Mouse (Mus musculus) T-helper 17 cell (primary cell): ENCODE data around the gene Nkapl.
"Not testable (repeated sequence)": the region's sequence is repeated elsewhere in the genome, so short reads cannot be mapped to it uniquely, and the experiment has no call there.

Source experiments
- in situ Hi-C, 2 experiments: fragments of 300-600 bp; cut with MboI, MseI; formaldehyde crosslinking; loops; 1 replicate in 1 of 2; 2 replicates in 1 of 2; pipeline ENCODE4 v1.15.1; 2025; ENCODE audit warnings: high pct_unique_total_duplicates in 2 of 2

Gene Nkapl

DNA sequence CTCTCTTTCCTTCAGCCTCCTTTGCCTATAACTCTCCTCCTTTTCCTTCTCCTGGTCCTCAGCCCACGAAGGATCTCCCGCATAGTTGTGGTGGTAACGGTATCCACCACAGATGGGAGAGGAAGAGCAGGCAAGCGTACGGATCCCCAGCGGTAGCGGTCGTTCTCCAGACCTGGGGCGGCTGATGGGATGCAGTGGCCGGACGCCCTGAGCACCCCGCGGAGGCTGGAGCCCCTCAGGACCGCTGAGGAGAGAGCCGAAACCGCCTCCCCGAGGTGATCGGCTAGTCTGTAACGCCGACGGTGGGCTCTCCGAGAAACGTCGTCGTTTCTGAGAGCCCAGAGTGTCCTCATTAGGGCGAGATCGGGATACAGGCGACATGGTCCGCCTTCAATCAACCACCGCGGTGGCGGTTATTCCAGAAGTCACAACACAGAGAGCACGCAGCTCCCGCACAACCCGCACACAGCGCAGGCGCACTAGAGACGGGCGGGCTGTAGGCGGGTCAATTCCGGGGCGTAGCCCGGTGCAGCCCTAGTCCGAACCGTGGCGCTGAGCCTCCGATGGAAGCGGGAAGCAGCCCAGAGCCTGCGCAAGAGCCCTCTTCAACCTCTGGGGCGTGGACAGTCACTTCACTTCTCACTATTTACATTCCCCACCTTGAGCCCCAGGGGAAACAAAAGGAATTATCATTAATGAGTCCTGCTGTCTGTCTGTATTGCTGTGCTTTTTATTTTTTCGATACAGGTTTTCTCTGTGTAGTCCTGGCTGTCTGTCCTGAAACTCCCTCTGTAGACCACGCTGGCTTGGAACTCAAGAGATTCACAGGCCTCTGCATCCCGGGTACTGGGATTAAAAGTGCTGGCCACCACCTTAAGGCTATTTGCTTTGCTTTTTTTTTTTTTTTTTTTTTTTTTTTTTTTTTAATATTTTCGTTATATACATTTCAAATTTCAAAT, at the start of gene Nkapl:
Gene Nkapl (minus strand): TSS at position 449 of the 959 bp plus-strand sequence.
- in situ Hi-C loops, result no loop called here

DNA sequence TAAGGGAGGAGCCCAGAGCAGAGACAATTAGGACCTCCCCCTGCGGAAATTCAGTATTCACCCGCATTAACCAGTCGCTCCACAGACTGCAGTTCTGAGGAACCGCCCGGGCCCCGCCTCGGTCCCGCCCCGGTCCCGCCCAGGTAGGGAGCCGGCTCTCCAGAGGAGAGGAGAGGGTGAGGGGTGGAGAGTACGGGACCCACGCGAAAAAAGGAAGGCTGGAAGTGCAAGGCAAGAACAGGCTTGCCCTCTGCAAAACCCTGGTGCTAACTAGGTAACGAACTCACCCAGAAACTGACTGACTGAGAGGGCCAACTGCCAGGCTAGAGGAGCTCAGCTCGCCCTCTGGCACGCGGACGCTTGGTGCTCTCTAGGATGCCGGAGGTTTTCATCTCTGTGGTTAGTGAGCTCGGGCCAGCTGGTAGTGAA, 37.9 kb upstream of the Nkapl start:
- in situ Hi-C loops, result loop anchor here in 1 of 2 experiments (25.0 kb wide), 1 partner anchor 1856 kb away; the partner anchor contains the start of gene Zfp322a

DNA sequence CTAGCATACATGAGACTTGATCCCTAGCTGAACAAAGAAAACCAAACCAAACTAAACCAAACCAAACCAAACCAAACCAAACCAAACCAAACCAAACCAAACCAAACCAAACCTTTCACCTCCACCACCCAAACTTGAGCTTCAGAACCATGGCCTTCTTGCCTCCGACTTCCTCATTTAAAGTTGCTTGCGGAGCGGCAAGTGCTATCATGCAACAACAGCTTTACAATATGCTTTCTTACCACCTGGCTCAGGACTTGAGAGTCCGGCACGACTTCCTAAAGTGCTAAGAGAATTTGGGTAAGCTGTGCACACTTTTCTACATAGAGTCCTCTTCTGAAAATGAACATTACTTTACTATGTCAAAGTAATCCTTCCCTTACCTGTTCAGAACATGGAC, 34.0 kb upstream of the Nkapl start:
- in situ Hi-C loops, result loop anchor here in 1 of 2 experiments (25.0 kb wide), 1 partner anchor 1860 kb away; the partner anchor contains the start of gene Zfp322a

DNA sequence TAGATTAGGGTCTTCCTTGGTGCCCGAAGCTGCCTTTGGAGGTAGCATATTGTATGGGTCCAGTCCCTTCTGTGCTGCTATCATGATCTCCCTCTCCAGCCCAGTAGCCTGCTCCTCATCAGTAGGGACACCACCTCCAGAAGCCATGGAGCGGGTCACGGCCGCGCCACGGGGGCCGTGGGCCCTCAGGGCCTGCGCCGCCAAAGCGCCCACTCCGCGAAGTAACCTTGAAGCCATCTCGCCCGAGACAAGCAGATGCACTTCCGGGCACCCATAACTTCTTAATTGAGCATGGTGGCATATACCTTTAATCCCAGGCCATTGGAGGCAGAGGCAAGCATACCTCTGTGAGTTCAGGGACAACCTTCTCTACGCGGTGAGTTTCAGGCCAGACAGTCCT, 32.9 kb upstream of the Nkapl start, which contains the start of gene Gm11273:
Gene Gm11273 (minus strand): TSS at position 237 of the 400 bp plus-strand sequence.
- in situ Hi-C loops, result loop anchor here in 1 of 2 experiments (25.0 kb wide), 1 partner anchor 1861 kb away; the partner anchor contains the start of gene Zfp322a

DNA sequence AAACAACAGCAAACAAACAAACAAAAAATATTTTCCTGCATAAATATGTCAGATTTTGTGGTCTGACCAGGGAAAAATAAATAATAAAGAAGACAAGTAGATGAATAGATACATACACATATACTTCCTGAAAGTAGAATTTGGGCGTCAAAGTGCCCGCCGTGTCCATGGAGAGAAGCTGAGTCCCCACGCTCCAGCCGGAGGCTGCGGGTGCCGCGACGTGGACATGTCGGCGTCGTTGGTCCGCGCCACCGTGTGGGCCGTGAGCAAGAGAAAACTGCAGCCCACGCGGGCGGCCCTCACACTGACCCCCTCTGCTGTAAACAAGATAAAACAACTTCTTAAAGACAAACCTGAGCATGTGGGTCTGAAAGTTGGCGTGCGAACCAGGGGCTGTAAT, 26.8 kb upstream of the Nkapl start, which contains the start of gene AK157302:
Gene AK157302 (plus strand): TSS at position 144 of the 400 bp plus-strand sequence.
- in situ Hi-C loops, result no loop called here

DNA sequence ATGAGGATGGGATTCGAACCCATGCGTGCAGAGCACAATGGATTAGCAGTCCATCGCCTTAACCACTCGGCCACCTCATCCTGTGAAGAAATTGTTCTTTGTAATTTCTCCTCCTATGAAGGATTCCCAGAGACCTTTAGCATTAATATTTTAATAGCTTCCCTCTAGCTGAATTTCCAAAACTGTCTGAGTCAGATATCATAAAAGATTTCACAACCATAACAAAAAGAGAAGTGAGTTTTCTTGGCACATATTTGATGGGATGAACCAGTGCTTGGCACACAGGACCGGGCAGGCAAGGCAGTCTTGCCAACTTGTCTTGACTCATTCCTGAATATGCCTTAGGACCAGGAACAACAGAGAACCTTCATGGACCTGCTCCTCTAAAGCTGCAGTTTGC, 24.5 kb upstream of the Nkapl start:
- in situ Hi-C loops, result no loop called here

DNA sequence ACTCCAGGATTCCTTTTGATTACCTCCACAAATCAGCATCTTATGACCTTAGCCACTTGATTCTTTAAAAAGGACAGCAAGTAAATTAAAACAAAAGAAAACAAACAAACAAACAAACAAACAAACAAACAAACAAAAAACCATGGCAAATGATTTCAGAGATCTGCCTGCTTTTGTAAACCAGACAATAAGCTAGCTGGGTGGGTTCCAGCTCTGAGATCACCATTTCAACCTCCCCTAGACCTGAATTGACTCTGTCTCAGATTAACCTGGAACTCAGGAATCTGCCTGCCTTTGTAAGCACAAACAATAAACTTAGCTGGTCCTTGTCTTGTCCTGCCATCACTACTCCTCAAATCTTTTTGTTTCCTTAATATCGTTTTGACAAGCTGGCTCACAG, 18.6 kb upstream of the Nkapl start:
- in situ Hi-C loops, result loop anchor here in 1 of 2 experiments (10.0 kb wide), 1 partner anchor 642 kb away; no protein-coding TSS in a partner anchor

DNA sequence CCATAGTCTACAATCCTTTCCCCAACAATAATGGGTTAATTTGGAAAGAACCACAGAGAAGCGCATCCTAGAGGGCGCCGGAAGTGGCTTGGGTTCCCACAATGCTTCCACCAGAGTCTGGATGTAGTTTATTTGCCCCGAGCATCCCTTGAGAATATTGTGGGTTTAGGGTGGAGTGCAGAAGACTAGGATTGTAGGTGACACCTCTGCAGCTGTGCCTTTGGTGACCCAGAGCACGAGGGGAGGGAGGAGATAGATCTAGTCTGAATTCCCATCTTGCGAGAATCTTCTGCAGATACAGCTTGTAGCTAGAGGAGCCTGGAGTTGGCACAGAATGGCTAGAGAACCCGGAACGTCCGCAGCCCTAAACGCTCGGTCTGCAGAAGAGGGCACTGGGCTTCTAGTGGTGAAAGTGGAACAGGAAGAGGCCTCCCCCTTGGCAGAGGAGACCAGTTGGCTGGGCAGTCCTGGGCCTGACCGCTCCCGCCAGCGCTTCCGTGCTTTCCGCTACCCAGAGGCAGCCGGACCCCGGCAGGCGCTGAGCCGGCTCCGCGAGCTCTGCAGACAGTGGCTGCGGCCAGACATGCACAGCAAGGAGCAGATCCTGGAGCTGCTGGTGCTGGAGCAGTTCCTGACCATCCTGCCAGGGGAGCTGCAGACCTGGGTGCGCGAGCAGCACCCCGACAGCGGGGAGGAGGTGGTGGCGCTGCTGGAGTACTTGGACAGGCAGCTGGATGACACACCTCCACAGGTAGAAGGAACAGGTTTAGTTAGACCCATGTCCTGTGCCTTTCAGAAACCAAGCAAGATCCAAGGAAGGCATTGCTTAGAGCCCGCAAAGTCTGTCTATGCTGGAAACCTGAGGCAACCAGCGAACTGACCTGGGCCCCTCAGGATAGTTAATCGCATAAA, 10.7 kb upstream of the Nkapl start, which contains the start of the genes Zkscan4 and Gm10065:
Gene Zkscan4 (plus strand): TSS at position 149 of the 912 bp plus-strand sequence.
Gene Gm10065 (minus strand): TSS at position 683 of the 912 bp plus-strand sequence.
- in situ Hi-C loops, result not testable (repeated sequence)

DNA sequence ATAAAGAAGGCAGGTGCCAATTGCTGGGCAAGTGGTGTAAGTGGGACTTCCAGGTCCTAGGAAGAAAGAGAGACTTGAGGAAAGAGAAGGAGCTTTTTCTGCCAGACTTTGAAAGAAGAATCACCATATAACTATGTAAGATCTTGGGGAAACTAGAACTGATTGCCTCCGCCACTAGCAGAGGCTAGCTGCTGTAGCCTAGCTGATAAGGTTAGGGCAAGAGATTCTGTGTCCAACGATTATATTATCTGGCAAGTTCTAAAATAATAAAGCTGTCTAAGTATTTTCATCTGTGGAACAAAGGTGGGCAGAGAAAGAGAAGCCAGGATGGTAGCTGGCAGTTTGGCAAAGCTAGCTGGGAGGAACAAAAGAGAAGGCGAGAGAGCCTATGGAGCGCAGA, 4.1 kb upstream of the Nkapl start:
- in situ Hi-C loops, result no loop called here

DNA sequence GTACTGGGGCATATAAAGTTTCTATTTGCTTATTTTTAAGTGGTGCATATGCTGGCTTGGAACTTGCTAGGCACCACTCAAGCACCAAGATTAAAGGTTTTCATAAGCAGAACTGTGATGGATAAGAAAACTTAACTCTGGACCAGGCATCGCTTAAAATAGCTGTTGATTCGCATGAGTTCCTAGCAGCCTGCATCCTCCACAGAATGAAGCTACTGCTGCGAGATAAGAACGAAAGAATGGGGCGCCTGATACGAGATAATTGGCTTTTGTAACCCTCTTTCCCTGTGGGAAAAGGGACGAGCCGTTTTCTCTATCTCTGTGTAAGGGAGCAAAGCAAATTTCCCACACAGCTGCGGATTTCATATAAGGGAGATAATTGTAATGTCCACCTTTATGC, 788 bp upstream of the Nkapl start:
- in situ Hi-C loops, result no loop called here

DNA sequence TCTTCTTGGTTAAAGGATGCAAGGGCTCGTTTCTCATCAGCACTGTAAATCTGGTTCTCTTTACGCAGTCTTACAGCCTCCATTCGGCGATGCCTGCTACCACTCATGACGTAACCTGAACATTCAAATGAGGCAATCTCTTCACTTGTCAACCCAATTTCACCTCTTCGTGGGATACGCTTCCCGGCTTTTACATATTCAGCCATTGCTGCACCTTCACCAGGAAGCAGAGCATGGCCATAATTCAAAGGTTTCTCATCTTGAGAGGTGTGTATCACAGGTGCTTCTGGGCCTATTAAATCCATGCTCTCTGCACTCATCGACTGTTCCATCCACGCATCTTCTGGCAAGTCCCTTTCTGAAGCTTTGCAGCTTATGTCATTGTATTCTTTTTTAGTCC, 973 bp downstream of the Nkapl start:
- in situ Hi-C loops, result no loop called here

DNA sequence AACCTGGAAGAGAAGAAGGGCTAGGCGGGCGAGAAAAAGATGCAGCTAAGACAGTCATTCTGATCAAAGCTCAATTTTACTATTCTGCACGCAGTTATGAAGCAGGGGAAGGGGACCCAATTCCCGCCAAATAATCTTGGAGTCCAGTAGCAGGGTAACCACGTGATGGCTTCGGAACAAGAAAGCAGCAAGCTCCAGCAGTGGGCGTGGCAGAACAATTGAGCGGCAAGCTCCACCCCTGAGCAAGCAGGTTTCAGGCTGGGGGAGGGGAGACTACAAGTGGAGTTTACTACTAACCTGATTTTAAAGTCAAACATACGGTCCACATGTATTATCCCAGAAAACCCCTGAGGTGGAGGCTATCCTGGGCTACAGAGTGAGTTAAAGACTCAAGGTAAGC, 5.8 kb downstream of the Nkapl start:
- in situ Hi-C loops, result not testable (repeated sequence)

DNA sequence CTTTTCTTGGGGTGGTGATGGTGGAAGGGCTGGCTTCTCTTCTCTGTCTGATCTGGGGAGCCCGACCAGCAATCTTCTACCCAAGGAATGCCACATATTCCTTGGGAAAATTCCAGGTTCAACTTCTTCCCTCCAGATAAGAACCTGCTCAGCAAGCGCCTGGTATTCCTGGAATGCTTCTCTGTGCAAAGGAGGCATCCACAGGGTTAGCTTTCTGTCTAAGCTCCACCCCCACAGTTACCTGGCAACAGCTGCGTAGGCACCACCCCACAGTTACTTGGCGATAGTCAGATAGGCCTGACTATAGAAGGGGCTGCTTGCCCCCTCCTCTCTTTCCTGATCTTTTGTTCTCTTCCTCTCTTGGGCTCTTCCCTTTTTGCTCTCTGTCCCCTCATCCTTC, 12.0 kb downstream of the Nkapl start:
- in situ Hi-C loops, result loop anchor here (5.0 kb wide), 2 partner anchors 54 to 66 kb away; partner anchors contain the start of gene Zkscan3 (in 1 of the 2)

DNA sequence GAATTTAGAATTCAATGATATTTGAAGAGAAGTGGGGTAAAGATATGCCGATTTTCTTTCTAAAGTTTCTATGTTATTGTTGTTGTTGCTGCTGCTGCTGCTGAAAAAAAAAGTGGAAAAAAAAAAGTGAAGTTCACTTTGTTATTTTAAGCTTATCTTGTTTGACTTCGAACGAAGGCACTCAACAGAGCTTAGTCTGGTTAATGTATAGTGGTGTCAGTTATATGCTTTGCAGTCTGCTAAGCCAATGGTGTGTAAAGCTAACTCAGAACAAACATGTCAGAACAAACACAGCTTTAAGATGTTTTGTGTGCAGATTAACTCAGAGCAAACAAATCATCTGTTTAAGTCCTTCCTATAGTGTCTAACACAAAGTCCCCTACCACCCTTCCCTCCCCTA, 14.2 kb downstream of the Nkapl start:
- in situ Hi-C loops, result no loop called here

DNA sequence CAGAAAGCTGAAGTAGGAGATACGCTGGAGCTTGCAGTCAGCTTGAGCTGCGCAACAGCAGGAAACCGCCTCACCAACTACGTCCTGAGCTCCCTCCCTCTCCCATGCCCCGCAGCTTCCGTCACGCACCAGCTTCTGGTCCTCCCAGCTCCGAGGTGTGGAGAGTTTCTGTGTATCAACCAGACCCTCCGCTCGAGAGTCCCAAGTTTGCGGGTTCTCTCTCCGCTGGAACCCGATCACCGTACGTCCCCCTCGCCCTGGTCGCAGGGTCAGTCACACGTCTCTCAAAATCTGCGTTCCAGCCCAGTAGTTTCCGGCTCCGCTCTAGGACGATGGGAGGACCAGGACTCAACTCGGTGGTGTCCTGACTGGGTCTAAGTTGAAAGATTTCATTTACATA, 14.9 kb downstream of the Nkapl start, which contains the start of gene Zscan26:
Gene Zscan26 (minus strand): TSS at position 282 of the 400 bp plus-strand sequence.
- in situ Hi-C loops, result no loop called here

DNA sequence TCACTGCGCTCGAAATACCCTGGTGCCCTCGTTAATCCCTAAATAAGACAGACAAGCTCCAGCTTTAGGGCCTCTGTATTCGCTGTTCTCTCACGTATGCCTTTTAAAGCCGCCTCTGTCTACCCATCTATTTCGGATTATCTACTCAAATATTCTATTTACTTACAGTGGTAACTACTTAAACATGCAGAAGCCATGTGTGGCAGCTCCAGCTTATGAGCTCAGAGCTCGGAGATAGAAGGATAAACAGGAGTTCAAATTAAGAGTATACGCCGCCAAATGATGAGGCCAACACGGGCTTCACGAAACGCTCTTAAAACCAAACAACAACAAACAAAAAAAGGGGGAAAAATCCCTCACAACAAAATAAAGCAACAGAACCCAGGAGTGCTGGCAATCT, 15.3 kb downstream of the Nkapl start:
- in situ Hi-C loops, result no loop called here

DNA sequence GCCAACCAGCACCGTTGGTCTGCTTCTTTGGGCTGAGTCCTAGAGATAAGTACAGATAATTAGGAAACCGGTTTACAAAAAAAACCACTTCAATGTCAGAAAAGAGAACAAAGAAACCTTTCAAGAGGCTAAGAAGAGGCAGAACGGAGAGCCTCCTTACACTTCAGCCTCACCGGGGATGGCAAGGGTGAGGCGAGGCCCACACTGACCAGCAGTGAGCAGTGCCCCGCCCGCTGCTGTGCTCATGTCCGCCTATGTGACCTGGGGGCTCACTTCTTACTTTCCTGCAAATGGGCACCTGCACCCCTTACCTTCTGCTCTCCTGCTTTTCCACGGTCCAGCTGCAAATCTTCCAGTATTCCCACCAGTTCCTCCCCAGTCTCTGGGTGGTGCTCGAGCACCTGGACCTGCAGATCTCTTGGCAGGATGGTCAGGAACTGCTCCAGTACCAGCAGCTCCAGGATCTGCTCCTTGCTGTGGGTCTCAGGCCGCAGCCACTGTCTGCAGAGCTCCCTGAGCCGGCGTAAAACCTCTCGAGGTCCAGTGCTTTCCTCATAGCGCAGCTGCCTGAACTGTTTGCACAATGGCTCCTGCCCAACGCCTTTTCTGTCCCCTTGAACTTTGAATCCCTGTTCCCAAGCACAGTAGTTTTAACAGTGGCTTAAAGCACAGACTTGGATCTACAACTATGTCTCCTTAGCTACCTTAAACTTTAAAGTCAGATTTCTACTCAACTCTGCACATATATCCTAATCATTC, 20.3 kb downstream of the Nkapl start:
- in situ Hi-C loops, result no loop called here

DNA sequence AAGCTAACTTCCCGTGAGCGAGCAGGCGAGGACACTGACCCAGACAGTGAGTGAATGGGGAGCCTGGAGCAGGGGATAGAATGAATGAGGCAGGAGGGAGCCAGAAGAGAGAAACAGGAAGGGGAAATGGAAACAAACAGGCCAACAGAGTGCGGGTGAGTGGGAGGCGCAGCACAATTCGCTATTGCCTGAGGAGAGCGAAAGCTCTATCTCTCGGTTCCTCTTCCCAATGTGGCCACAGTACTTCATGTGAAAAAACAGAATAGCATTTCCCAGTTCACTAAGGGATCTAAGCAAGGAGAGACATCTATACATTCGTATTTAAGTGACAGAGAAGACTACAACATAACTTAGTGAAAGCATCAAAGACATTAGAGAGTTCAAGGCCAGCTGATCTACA, 21.5 kb downstream of the Nkapl start:
- in situ Hi-C loops, result no loop called here

DNA sequence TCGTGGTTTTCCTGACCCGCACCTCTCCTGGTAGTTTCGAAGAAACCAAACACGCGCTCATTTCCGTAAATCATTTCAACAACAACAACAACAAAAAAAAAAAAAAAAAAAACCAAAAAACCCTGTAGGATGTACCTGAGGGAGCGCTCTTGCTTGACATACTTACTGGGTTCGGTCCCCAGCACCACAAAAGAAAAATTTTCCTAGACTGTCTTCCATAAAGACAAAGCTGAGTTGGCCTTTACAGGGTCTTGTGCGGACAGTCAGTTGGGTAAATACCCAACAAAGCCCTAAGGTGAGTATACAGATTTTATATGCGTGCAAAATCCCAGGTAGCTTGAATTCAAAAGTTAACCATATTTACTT, 27.1 kb downstream of the Nkapl start:
- in situ Hi-C loops, result no loop called here

DNA sequence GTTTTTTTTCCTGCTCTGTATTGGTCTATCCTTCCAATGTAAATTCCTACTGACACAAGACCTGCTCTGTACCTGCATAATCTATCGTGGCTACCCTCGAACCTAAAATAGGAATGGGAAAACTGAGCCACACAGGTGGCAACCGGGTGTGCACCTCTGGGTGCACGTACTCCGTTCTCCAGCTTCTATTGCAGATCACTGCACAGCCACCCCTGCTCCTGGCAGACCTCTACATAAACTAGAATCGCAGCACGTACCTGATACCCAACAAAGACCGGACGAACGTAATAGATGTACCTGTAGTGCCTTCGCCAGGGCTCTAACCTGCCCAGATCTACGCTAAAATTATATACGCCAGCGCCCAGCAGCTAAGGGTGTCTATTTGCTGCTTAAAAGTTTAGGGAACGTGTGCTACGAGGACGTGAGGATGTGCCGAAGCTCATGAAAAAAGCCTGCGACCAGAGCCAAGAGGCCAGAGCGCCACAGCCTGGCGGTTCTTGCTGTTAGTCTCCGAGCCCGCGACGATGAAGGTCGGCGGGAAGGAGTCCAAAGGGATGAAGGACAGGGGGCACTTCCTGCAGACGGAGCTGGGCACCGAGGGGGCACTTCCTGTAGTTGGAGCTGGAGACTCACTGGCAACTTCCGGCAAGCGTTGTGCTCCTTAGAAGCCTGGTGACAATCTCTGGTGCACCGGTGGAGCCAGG, 27.7 kb downstream of the Nkapl start, which contains the start of gene Pgbd1:
Gene Pgbd1 (minus strand): TSS at position 556 of the 704 bp plus-strand sequence.
- in situ Hi-C loops, result no loop called here
